Mouse (Mus musculus) cortical plate, adult 2 months (tissue): ENCODE measurements around the gene Gm3646. TPM values are rescaled to one million over a fixed set of nuclear protein-coding genes. Genes with fewer than 3 reads are reported as not detected.

Experiments used
- H3K27ac ChIP-seq: fragments of 200-500 bp; 2 replicates; pipeline ENCODE4 v1.5.1; 2012; ENCODE audit warnings: low read length, control low read depth, inconsistent platforms; ENCODE audit not compliant: insufficient read depth
- H3K4me1 ChIP-seq: fragments of 200-500 bp; 2 replicates; pipeline ENCODE4 v1.6.1; 2011; ENCODE audit warnings: low read length; ENCODE audit not compliant: control insufficient read depth, insufficient read depth
- H3K4me3 ChIP-seq: fragments of 200-500 bp; 2 replicates; pipeline ENCODE4 v1.5.1; 2011; ENCODE audit warnings: mild to moderate bottlenecking, low read length, control low read depth; ENCODE audit not compliant: insufficient read depth
- CTCF ChIP-seq: fragments of 200-500 bp; IDR thresholded peaks from 2 replicates; pipeline ENCODE4 v1.5.1; 2011; ENCODE audit warnings: mild to moderate bottlenecking, control low read depth, low read length; ENCODE audit not compliant: insufficient read depth; ENCODE audit errors: extremely low read depth
- POLR2A ChIP-seq: fragments of 200-500 bp; IDR thresholded peaks from 2 replicates; pipeline ENCODE4 v1.6.1; 2011; ENCODE audit warnings: mild to moderate bottlenecking, low read length, control low read depth; ENCODE audit not compliant: insufficient read depth; ENCODE audit errors: extremely low read depth
- polyA plus RNA-seq: library from polyadenylated mRNA; depleted of rRNA; stranded (reverse); fragments of >200 nt; gene quantifications from 2 replicates; pipeline ENCODE4 v1.2.3, GENCODE M21; 2012

Gene Gm3646
- polyA plus RNA-seq, 1 experiment: not detected

DNA sequence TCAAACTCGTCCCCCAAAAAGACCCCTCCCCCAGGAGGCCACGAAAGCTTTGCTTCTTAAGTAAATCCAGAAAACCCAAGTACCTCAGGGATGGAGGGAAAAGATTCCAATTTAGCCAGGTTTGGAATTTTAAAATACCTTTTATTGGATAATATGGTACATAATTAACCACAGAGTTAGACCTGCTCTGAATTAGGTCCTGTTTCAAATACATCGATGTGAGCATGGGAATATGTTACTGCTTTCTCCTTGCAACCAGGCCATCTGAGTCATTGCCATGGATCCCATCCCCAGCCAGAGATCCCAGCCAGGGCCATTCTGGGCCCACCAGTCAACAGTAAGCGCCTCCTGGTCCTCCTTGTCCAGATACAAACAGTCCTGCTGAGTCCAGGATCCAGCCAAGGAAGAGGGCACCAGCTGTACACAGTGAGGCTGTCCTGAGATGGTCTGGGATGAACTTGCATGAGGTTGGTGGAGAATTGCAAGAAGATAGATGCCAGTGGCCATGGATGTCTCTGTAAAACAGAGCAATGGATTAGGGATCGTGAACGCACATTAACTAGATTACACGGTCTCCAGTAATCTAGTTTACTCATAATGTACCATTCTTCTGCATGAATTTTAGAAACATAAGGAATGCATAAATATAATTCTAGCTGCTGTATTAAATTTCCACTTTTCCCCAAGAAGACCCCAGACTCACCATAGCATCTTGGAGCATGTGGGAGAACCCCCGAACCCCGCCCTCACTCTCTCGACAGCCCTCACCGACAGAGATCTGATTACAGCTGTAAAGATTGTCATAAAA is 25.9 kb upstream of the Gm3646 start:
- Histone ChIP-seq H3K4me3 (no peak overlapping the region), H3K27ac (no peak overlapping the region), H3K4me1 (no peaks in the 10 kb centered on the region)
- no peak for TF ChIP-seq POLR2A
- no peak for TF ChIP-seq CTCF

DNA sequence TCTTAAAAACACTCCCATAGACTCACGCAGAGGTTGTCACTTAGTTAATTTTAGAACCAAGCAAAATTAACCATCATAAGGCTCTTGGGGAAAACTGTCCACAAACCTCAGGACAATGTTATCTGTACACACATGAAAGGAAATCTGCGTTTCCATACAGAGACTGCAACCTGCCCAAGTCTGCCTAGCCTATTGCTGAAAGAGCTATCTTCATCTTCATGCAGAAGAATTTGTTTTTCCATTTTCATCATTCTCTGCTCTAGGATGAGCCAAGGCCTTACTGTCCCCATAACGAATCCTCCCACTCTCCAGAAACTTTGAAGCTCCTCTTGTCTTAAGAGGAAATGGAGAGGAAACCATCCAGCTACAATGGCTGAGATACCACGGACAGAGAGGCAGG is 19.8 kb upstream of the Gm3646 start:
- TF ChIP-seq CTCF: no peak
- no peak for TF ChIP-seq POLR2A
- Histone ChIP-seq H3K4me3 (no peak overlapping the region), H3K27ac (no peak overlapping the region), H3K4me1 (no peaks in the 10 kb centered on the region)

DNA sequence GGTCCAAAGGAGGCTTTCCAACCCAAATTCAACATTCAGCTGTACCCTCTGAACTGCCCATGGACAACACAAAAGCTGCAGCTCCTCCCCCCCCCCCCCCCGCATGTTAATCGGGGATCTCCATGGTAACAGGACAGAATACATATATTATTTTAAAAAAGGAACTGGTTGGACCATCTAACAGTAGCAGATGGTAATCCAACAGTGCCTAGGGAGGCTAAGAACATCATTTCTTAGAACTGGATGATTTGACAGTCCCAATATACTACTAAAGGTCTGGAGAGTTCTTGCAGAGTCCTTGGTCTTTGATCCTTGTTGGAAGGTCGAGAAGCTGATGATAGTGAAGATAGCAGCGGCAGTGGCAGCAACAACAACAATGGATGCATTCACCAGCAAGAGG is 19.1 kb upstream of the Gm3646 start:
- Histone ChIP-seq H3K4me1 (no peaks in the 10 kb centered on the region), H3K27ac (no peak overlapping the region), H3K4me3 (no peak overlapping the region)
- TF ChIP-seq POLR2A (no peak), CTCF (no peak)

DNA sequence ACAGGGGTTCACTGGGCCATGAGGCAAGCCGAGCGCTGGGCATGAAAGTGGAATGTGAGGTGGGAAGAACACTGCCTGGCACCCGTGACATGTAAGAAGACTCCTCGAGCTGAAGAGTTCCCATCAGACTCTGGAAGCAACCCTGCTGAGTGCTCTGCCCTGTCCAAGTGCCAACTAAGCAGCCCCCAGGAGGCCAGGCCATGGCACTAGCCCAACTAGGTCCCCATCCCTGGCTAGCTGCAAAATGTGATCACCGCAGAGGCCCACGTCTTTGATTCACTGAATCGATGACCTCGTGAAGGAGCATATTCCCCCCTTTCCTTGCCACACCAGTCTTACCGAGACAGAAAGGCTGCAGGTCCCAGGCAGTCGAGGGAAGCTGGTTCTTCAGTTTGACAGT is 14.5 kb upstream of the Gm3646 start:
- no peak overlapping the region for H3K27ac ChIP-seq
- no peak overlapping the region for H3K4me3 ChIP-seq
- H3K4me1 ChIP-seq: no peaks in the 10 kb centered on the region
- no peak for TF ChIP-seq POLR2A
- TF ChIP-seq CTCF: no peak

DNA sequence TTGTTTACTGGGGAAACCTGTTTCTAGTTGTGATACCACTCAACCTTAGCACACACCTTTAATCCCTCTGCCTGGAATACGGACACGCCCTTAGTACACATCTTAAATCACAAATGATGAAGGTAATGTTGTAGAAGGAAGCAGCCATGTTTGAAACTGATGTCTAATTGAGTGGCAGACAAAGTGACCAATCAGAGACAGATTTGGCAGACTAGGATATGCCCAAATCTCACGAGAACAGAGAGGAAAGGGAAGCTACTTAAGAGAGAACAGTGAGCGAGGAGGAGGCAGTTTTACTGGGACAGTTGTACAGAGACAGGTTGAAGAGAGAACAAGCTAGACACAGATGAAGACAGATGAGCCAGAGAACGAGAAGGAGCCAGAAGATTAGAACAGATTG is 10.6 kb upstream of the Gm3646 start:
- H3K4me3 ChIP-seq: no peak overlapping the region

DNA sequence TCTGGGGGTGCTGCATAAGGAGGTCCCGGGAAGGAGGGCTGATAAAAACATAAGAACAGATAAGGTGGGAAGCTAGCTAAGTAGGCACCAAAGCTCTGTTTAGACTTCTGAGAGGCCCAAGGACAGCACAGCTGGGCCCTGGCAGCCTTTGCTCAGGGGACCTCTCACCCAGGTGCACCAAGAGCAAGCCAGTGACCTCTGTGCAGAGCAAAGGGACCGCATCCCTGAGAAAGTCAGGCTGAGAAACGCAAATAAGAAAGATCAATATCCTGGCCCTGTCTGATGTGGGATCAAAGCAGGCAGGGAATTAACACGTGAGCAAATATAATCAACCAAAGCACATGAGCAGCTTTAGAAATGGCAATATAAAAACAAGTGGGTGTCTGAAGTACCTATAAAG is 7.9 kb upstream of the Gm3646 start:
- Histone ChIP-seq H3K4me1 (no peaks in the 10 kb centered on the region), H3K27ac (no peak overlapping the region), H3K4me3 (no peak overlapping the region)
- no peak for TF ChIP-seq POLR2A

More for the DNA sequence above, 10.6 kb upstream of the Gm3646 start:
- no peaks in the 10 kb centered on the region for H3K4me1 ChIP-seq
- H3K27ac ChIP-seq: no peak overlapping the region
- no peak for TF ChIP-seq CTCF

DNA sequence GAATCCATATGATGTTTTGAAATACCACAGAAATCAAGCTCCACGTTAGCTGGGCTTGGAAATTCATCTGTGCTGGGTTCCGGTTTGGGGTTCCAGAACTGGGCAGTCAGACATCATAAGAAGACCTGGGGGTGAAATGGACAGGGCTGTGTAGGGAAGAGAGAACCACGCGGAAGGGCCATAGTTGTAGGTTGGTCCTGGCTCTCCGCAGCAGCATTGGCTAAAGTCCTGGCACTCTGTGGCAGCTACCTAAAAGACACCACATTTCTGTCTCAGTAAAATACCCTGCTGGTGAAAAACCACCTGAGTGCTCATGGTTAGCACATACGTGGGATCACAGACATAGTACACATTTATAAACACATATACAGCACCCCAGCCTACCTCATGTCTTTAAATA is 343 bp downstream of the Gm3646 start:
- H3K4me3 ChIP-seq: no peak overlapping the region
- no peak overlapping the region for H3K27ac ChIP-seq
- no peak for TF ChIP-seq POLR2A
- TF ChIP-seq CTCF: no peak
- H3K4me1 ChIP-seq: no peaks in the 10 kb centered on the region

DNA sequence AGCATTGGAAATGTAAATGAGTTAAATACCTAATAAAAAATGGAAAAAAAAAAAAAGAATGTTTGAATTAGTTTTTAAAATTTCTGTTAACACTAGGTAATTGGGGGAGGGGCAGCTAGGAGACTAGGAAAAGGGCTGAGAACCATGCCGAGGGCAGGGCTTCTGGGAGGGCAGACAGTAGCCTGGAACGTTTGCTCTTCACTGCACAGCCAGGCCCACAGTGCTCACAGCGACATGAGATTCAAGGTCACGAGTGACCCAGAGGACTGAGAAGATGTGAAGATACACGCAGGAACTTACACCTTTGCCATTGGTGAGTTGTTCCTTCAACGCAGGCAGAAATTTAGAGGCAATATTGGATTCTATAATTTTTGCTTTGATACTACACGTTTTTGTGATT is 2.2 kb downstream of the Gm3646 start:
- H3K4me3 ChIP-seq: no peak overlapping the region
- H3K4me1 ChIP-seq: no peaks in the 10 kb centered on the region
- no peak overlapping the region for H3K27ac ChIP-seq
- TF ChIP-seq CTCF (no peak), POLR2A (no peak)

DNA sequence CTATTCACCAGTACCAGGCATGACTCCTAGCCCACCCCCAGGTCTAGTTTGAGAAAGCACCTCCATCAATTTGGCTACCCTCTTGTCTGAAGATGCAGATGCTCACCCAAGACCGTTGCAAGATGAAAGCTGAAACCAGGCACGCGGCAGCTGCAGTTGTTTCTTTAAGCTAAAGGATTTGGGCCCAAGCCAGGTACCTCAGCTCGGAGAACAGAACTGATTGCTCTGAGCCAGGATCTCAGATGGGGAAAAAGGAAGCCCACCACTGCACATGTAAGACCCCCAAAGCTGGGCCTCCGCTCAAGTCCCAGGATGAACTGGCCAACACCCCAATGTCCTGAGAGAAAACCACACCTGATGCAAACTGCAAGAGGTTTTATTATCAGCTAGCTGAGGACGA is 7.6 kb downstream of the Gm3646 start:
- Histone ChIP-seq H3K4me3 (no peak overlapping the region), H3K27ac (no peak overlapping the region), H3K4me1 (no peaks in the 10 kb centered on the region)
- TF ChIP-seq CTCF: no peak
- no peak for TF ChIP-seq POLR2A

DNA sequence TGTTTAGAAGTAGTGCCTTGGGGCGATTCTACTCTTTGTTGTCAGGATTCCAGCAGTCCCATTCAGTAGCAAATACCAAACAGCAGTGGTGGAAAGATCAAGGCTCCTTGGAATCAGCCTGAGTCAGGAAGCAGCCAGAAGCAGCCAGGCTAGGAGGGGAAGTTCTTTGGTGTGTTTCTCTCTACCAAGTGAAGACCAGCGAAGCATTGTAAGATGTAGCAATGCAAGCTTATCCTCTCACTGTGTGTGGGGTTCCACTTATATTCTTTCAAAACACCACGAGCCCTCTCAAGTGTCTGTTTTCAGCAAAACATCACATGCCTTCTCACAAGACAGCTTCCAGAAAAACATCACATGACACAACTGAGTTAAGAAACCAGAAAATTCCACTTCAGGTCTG is 8.4 kb downstream of the Gm3646 start:
- no peaks in the 10 kb centered on the region for H3K4me1 ChIP-seq
- no peak overlapping the region for H3K27ac ChIP-seq
- TF ChIP-seq CTCF (no peak), POLR2A (no peak)
- H3K4me3 ChIP-seq: no peak overlapping the region

DNA sequence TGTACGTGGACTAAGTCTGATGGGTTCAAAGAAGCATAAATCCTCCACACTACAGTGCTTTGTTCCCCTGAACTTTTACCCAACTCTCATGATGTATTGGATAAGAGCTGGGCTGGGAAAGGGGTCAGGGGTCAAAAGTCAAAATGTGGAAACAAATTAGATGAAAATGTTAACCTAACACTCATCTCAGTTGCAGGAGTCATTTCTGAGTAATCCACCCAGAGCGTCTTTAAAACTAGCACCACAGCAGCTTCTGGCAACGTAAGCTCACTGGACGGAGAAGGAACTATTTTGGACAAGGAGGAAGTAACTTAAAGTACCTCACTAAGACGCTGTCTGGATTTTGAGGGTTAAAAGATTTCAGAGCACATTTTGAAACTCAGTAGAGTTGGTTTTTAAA is 20.5 kb downstream of the Gm3646 start:
- Histone ChIP-seq H3K27ac (no peak overlapping the region), H3K4me3 (no peak overlapping the region), H3K4me1 (no peaks in the 10 kb centered on the region)
- TF ChIP-seq POLR2A (no peak), CTCF (no peak)

DNA sequence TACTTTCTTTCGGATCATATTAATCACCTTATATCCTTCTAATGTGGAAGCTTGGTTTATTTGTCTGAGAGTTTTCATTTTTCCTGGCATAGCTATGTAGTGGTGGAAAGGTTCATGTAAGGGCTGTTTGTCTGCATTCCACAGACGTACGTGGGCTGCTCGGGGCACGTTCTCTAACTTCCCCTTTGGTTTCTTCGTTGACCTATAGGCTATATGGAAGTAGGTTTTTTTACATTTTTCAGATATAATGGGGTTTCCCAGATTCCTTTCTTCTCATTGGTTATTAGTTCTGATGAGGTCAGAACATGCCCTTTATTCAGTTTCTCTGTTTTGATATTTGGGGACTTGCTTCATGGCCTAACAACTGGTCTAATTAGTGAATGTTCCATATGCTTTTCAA is 23.3 kb downstream of the Gm3646 start:
- H3K4me1 ChIP-seq: no peaks in the 10 kb centered on the region
- H3K27ac ChIP-seq: no peak overlapping the region
- TF ChIP-seq POLR2A (no peak), CTCF (no peak)
- H3K4me3 ChIP-seq: no peak overlapping the region
